Mouse (Mus musculus): ENCODE measurements around the gene Zfp541.

Gene Zfp541

GRCm38 (mm10) chr7:16129421-16129845 is 67.8 kb downstream of the Zfp541 start, which contains the start of gene Slc8a2:
TSS of gene Slc8a2 (plus strand) at chr7:16129826.
- DNase-seq, result peak; percentile 90

- DNase-seq, result peak; percentile 37
These were observed 68.5 kb downstream of the Zfp541 start for GRCm38 (mm10) chr7:16129846-16130691.

- DNase-seq, result no peak
These were observed 69.5 kb downstream of the Zfp541 start for GRCm38 (mm10) chr7:16130956-16131634.

GRCm38 (mm10) chr7:16132161-16132581 is 70.6 kb downstream of the Zfp541 start:
- DNase-seq, result peak; percentile 25

- DNase-seq, result no peak
These were observed 71.3 kb downstream of the Zfp541 start for GRCm38 (mm10) chr7:16132926-16133325.

GRCm38 (mm10) chr7:16133691-16134090 is 72.1 kb downstream of the Zfp541 start:
- DNase-seq, result no peak

GRCm38 (mm10) chr7:16134951-16135392 is 73.4 kb downstream of the Zfp541 start:
- no peak for DNase-seq

Measured in lung, postnatal 10 days (tissue).